Mouse (Mus musculus) midbrain, embryonic 16.5 days (tissue): ENCODE measurements around the gene Fam69b. TPM values are rescaled to one million over a fixed set of nuclear protein-coding genes. Genes with fewer than 3 reads are reported as not detected.
A peak's percentile ranks its signal among the peaks of the same experiment; 100 is the strongest.

Experiments
- microRNA counts: library from miRNA; unstranded; fragments of <30 nt; microRNA quantifications from one replicate; lab custom pipeline; 2016
- microRNA-seq: library from miRNA; unstranded; fragments of <30 nt; microRNA quantifications from one replicate; pipeline ENCODE4, GENCODE M21; 2017
- polyA plus RNA-seq: library from polyadenylated mRNA; unstranded; fragments of >200 nt; fragmentation: Nextera tagmentation; extraction: Ambion mirVana; gene quantifications from 2 replicates; pipeline ENCODE4 v1.2.1, GENCODE M21; 2015

The Fam69b gene
- polyA plus RNA-seq, 1 experiment from 2014 or later: 155 TPM

MicroRNA genes within 50 kb of the gene (microRNA counts, 519-probe panel; counts per million panel counts)
- microRNA mmu-miR-126-3p (lab: Ali Mortazavi, UCI) (3,210 counts per million, percentile 90 among the panel's probes with 10 or more counts), microRNA mmu-miR-126-5p (lab: Ali Mortazavi, UCI) (2,481 counts per million, percentile 74 among the panel's probes with 10 or more counts)

Small RNA genes lying within 50 kb of the gene (microRNA-seq; reads per million reads assigned to microRNA genes)
- gene Mir126a: 0.52 reads per million
- not detected for gene Mir126b

Other genes starting within 250 kb of the Fam69b start
- gene Snapc4, start 247.8 kb upstream of the Fam69b start, polyA plus RNA-seq: 34.8 and 37.9 TPM in 2 replicates
- 175 and 182 TPM in 2 replicates for gene Entr1, start 239.1 kb upstream of the Fam69b start, polyA plus RNA-seq
- 90.0 and 96.5 TPM in 2 replicates for gene Pmpca, start 239.1 kb upstream of the Fam69b start, polyA plus RNA-seq
- gene Inpp5e, start 219.3 kb upstream of the Fam69b start, polyA plus RNA-seq: 26.9 and 27.6 TPM in 2 replicates
- gene Sec16a, start 183.2 kb upstream of the Fam69b start, polyA plus RNA-seq: 18.7 and 20.4 TPM in 2 replicates
- 10.7 and 11.4 TPM in 2 replicates for gene Notch1, start 111.8 kb upstream of the Fam69b start, polyA plus RNA-seq
- gene Egfl7, start 48.4 kb upstream of the Fam69b start, polyA plus RNA-seq: 62.0 and 64.4 TPM in 2 replicates
- 0.30 TPM in 1 of 2 replicates, not detected in the other for gene Gm20532, start 41.8 kb upstream of the Fam69b start, polyA plus RNA-seq
- 4.0 and 4.1 TPM in 2 replicates for gene Agpat2, start 24.0 kb upstream of the Fam69b start, polyA plus RNA-seq
- gene Lcn4, start 42.8 kb downstream of the Fam69b start, polyA plus RNA-seq: not detected in 2 replicates
- gene Abo, start 236.5 kb downstream of the Fam69b start, polyA plus RNA-seq: not detected in 2 replicates